Mouse (Mus musculus) spleen, adult 2 months (tissue): Measurements from ENCODE around the gene Tgtp2. TPM values are rescaled to one million over a fixed set of nuclear protein-coding genes. Genes with fewer than 3 reads are reported as not detected.
A peak's percentile ranks its signal among the peaks of the same experiment; 100 is the strongest.
"Not testable (repeated sequence)": the region's sequence is repeated elsewhere in the genome, so short reads cannot be mapped to it uniquely, and the experiment has no call there.

Experiments used
- DNase-seq, 2 experiments: peaks; one replicate each; pipeline versions ENCODE4 v3.0.0 to v3.0.0-alpha.2; 2012 to 2021; ENCODE audit warnings: low spot score in 2 of 2, low read depth in 1 of 2
- H3K27ac ChIP-seq: fragments of 200-500 bp; 2 replicates; pipeline ENCODE4 v1.5.1; 2012; ENCODE audit warnings: low read length, inconsistent platforms; ENCODE audit not compliant: insufficient read depth
- H3K27me3 ChIP-seq: fragments of 200-500 bp; 2 replicates; pipeline ENCODE4 v1.6.1; 2012; ENCODE audit warnings: mild to moderate bottlenecking, moderate library complexity, low read length, inconsistent platforms; ENCODE audit not compliant: control insufficient read depth, insufficient read depth
- H3K36me3 ChIP-seq: fragments of 200-500 bp; 2 replicates; pipeline ENCODE4 v1.6.1; 2012; ENCODE audit warnings: mild to moderate bottlenecking, low read length, inconsistent platforms; ENCODE audit not compliant: control insufficient read depth, insufficient read depth
- H3K4me1 ChIP-seq: fragments of 200-500 bp; 2 replicates; pipeline ENCODE4 v1.6.1; 2011; ENCODE audit warnings: inconsistent platforms; ENCODE audit not compliant: control insufficient read depth, insufficient read depth, insufficient read length
- H3K4me3 ChIP-seq: fragments of 200-500 bp; 2 replicates; pipeline ENCODE4 v1.5.1; 2011; ENCODE audit warnings: mild to moderate bottlenecking, inconsistent platforms; ENCODE audit not compliant: insufficient read depth, insufficient read length; ENCODE audit errors: extremely low read depth
- CTCF ChIP-seq: fragments of 200-500 bp; IDR thresholded peaks from 2 replicates; pipeline ENCODE4 v1.5.1; 2011; ENCODE audit warnings: mild to moderate bottlenecking, inconsistent platforms; ENCODE audit not compliant: insufficient read depth, insufficient read length, insufficient replicate concordance; ENCODE audit errors: extremely low read depth
- POLR2A ChIP-seq: fragments of 200-500 bp; IDR thresholded peaks from 2 replicates; pipeline ENCODE4 v1.6.1; 2011; ENCODE audit warnings: low read depth, low read length, inconsistent platforms
- WGBS: fragments of 180-500 bp; shearing (Covaris S2); methylation state at CpG from one replicate; pipeline ENCODE4 v1.1.7; 2018; 5-methylcytosine and 5-hydroxymethylcytosine counted together
- polyA plus RNA-seq: library from polyadenylated mRNA; depleted of rRNA; stranded (reverse); fragments of >200 nt; gene quantifications from 2 replicates; pipeline ENCODE4 v1.2.3, GENCODE M21; 2012

Tgtp2 gene
- polyA plus RNA-seq, 1 experiment, result 7.1 TPM

DNA sequence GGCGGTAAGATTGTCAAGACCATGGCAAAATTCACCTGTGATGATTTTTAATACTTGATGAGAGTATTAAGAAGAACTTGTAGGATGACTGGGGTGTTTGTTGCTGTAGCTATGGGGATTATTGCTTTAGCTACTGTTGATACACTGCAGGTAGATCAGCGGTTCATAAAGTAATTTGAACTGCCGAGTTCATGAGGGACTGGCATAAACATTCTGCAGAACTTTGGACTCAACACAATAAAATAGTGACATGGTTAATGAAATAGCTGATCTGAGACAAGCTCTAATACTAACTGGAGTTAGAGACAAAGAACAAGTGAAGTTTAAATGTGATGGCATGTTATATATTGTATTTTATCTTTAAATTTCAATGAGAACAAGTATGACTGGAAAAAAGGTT is 14.7 kb upstream of the Tgtp2 start:
- Histone ChIP-seq H3K4me1 (peaks cover 23% of the 10 kb centered on the region), H3K27ac (no peak overlapping the region), H3K36me3 (no peaks in the 10 kb centered on the region), H3K4me3 (no peak overlapping the region), H3K27me3 (no peaks in the 10 kb centered on the region)
- DNase-seq, result no peak
- TF ChIP-seq POLR2A (no peak), CTCF (no peak)
- 88% methylated on average over 3 of the region's 3 CpGs for WGBS

DNA sequence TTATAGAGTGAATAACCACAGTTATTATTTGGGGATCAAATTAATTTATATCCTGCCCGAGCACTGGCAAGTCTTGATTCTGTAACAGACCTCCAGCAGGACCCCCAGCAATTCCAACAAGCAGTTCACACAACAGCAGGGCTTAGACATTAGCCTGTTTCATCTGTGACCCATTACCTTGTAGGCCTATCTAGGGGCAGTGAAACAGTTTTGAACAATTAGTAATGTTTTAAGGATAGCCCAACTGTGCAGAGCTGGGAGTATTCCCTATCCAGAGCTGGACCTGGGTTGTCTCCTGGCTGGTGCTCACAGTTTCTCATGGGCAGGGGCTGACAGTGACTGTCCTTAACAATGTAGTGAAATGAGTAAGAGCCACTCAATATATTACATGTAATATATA is 13.0 kb upstream of the Tgtp2 start:
- Histone ChIP-seq H3K4me1 (peaks cover 12% of the 10 kb centered on the region), H3K27me3 (no peaks in the 10 kb centered on the region), H3K36me3 (no peaks in the 10 kb centered on the region), H3K27ac (no peak overlapping the region), H3K4me3 (no peak overlapping the region)
- no peak for DNase-seq
- TF ChIP-seq POLR2A, result no peak
- TF ChIP-seq CTCF, result no peak
- 45% methylated on average over 1 of the region's 1 CpGs for WGBS

DNA sequence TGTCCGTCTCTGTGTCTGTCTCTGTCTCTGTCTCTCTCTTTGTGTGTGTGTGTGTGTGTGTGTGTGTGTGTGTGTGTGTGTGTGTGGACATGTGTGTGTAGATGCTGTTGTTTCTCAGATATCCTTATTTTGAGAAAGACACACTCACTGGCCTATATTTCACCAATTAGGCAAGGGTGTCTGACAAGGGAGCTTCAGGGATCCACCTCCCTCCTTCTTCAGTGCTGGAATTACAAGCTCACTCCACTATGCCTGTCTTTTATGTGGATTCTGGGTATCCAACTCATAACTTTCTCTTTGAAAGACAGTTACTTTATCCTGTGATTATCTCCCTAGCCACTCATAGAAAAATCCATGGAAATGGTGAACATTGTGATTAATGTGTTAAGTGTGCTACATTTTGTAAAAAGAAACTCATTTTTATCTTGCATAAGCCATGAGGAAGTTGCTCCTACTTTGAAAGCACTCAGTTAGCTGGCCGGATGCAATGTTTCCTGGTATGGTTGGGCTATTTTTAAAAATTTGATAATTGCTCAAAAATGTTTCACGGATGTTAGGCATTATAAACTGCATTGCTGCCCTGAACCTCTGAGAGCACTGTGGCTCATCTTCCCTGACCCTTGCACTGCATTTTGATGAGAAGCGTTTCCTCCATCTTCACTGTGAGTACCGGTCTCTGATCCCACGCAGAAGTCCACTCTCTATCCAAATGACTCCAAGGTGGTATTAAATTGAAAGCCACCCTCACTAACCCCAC is 12.2 kb upstream of the Tgtp2 start, which contains the start of gene Ifi47:
TSS of gene Ifi47 (plus strand) at position 587 of the 757 bp plus-strand sequence.
- not testable (repeated sequence) for H3K36me3 ChIP-seq, H3K4me1 ChIP-seq, H3K27me3 ChIP-seq, DNase-seq, H3K4me3 ChIP-seq
- H3K27ac ChIP-seq, result peak within 1 kb of the TSS; percentile 39; the same call in 1 of the 2 replicates
- WGBS, result 16% methylated on average over 6 of the region's 6 CpGs

DNA sequence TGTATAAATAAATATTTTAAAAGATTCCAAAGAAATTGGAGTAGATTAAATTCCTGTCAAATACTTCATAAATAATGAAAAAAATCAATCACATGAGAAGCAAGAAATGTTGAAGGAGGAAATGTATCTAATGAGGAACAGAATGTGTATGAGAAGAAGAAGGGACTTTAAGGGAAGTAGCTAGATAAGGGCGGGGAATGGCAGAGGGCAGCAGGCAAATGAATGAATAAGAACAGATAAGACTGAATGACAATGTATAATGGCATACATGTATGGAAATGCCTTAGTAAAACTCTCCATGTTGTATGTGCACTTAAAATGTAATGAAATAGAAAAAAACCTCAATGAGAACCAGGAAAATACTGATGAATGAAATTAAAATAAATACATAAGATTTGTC is 4.4 kb upstream of the Tgtp2 start:
- Histone ChIP-seq H3K4me1 (peaks cover 2% of the 10 kb centered on the region; the same call in 1 of the 2 replicates), H3K4me3 (no peak overlapping the region), H3K27ac (no peak overlapping the region), H3K27me3 (no peaks in the 10 kb centered on the region), H3K36me3 (no peaks in the 10 kb centered on the region)
- TF ChIP-seq POLR2A, result no peak
- no peak for TF ChIP-seq CTCF
- no peak for DNase-seq
- WGBS, result 78% methylated on average over 1 of the region's 1 CpGs

DNA sequence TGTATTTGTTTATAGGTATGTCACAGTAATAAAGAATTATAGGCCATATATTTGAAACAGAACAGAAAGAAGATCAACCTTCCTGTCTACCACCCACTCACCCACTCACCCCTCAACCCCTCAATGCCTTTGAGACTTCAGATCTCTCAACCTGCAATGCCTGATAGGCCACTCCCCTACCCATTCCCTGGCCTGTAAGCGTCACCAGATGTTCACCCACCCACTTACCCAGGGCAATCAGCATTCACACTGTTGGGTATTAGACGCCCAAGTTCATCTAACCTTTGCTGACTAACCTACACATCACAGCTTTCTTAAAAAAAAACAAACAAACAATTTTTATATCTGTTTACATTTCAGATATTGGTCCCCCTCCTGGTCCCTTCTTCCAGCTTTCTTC is 2.1 kb downstream of the Tgtp2 start:
- 14% methylated on average over 2 of the region's 2 CpGs for WGBS
- peak overlapping the region; percentile 73 for H3K27ac ChIP-seq
- H3K36me3 ChIP-seq, H3K27me3 ChIP-seq, DNase-seq, H3K4me1 ChIP-seq: not testable (repeated sequence)
- H3K4me3 ChIP-seq, result peak overlapping the region; percentile 23

DNA sequence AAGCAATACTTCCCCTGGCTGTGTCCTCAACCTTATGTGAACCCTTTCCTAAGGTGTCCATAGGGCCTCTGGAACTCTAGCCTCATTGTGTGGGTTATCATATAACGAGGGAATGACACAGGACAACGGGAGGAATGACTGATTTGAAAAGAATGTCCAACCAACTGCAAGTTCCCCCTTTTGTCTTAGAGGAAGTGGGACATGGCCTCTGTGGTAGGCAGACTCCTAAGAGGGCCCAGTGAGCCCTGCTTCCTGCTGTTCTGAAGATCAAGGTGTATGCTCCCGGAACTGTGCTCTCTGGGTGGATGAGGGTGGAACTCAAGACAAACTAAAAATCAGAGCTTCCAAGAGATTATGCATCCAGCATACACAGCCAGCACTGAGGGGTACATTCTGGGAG is 3.9 kb downstream of the Tgtp2 start:
- WGBS, result 22% methylated on average over 2 of the region's 3 CpGs
- not testable (repeated sequence) for H3K27ac ChIP-seq, DNase-seq, H3K4me3 ChIP-seq, H3K36me3 ChIP-seq, H3K27me3 ChIP-seq, H3K4me1 ChIP-seq

DNA sequence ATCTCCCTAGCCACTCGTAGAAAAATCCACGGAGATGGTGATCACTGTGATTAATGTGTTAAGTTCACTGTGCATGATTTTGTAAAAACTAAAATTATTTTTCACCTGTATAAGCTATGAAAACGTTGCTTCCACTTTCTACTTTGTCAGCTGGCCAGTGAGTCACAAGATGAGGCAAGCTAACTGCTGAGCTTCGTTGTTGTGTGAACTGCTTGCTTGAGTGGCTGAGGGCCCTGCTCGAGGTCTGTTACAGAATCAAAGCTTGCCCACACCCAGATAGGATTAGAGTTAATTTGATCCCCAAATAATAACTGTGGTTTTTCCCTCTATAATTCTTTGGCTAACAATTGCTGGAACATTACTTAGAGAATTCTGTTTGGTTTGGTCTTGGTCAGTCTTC is 12.1 kb downstream of the Tgtp2 start:
- not testable (repeated sequence) for H3K4me3 ChIP-seq, H3K4me1 ChIP-seq, H3K27ac ChIP-seq, H3K27me3 ChIP-seq, H3K36me3 ChIP-seq, DNase-seq
- WGBS, result no CpG with 5 or more reads among the region's 5 CpGs

DNA sequence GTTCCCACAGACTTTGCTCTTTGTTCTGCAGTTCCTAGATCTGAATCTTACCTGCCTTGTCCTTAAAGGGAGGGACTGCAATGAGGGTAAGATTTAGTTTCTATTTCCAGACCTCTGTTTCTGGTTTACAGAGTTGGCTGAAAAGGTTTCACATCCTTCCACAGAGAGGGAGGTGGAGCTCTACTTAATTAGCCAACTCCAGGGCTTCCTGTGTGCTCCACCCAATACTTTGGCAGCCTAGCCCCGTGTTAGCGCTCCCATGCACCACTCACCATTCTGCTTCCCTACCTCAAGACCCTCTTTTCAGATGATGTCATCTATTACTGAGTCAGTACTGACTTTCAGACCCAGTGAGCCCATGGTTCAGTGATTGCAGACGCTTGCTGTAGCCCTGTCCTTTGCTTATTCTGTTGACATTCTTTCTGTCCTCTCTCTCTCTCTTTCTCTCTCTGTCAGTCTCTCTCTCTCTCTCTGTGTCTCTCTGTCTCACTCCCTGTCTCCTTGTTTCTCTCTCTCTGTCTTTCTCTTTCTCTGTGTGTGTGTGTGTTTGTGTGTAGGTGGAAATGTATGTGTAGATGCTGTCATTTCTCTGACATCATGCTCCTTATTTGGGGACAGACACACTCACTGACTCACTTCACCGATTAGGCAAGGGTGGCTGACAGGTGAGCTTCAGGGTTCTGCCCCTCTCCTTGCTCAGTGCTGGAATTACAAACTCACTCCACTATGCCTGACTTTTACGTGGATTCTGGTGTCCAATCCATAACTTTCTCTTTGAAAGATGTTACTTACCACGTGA is 12.7 kb downstream of the Tgtp2 start, which contains the start of gene 9930111J21Rik2:
TSS of gene 9930111J21Rik2 (minus strand) at position 150 of the 799 bp plus-strand sequence.
- not testable (repeated sequence) for H3K36me3 ChIP-seq, H3K4me1 ChIP-seq, H3K27me3 ChIP-seq, H3K4me3 ChIP-seq
- DNase-seq, result peak in 1 of 2 experiments; percentile 17
- 7% methylated on average over 1 of the region's 6 CpGs for WGBS
- peak within 1 kb of the TSS; percentile 72 for H3K27ac ChIP-seq

DNA sequence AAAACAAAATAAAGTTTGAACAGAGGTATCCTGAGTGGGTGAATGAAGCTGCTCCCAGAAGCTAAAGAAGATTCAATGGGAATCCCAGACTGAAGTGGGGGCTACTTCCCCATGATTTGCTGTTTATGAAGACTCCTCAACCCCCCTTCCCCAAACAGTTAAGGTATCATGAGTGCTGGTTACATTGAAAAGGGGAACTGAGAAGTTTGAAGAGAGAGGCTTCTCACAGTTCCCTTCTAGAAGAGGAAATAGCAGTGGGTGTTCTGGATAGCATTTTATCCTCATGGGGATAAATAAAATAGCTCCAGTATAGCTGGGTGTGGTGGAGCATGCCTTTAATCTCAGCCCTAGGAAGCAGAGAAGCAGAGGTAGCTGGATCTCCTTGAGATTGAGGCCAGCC is 13.9 kb downstream of the Tgtp2 start:
- H3K36me3 ChIP-seq, H3K27ac ChIP-seq, H3K4me1 ChIP-seq, H3K4me3 ChIP-seq, H3K27me3 ChIP-seq, DNase-seq: not testable (repeated sequence)

DNA sequence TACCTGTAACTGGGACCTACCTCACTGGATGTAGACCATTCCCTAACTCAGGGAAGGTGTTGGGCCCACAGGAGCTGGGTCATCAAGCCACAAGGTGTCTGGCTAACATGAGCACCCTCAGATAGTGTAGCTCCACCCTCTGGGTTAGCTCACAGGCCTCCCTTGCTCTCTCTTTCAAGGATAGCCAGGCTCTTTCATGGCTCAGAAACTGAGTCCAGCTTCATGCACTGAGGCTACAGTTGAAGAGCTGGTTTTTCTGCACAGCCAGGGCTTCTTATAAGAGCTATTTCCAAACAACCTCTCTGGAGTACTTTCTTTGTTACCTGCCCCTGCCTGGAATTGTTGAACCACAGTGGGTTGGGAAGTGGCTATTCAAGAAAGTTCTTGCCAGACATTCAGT is 51.9 kb downstream of the Tgtp2 start:
- not testable (repeated sequence) for DNase-seq, H3K27me3 ChIP-seq, H3K4me3 ChIP-seq, H3K4me1 ChIP-seq, H3K27ac ChIP-seq, H3K36me3 ChIP-seq
